Mouse (Mus musculus) R1 (cell line): ENCODE results near the gene Esp8.
A peak's percentile ranks its signal among the peaks of the same experiment; 100 is the strongest.
"Not testable (repeated sequence)": the region's sequence is repeated elsewhere in the genome, so short reads cannot be mapped to it uniquely, and the experiment has no call there.

ENCODE experiments used
- DNase-seq: peaks from one replicate; pipeline ENCODE4 v3.0.0-alpha.2; 2018; ENCODE audit warnings: low read depth, low spot score

Gene Esp8

DNA sequence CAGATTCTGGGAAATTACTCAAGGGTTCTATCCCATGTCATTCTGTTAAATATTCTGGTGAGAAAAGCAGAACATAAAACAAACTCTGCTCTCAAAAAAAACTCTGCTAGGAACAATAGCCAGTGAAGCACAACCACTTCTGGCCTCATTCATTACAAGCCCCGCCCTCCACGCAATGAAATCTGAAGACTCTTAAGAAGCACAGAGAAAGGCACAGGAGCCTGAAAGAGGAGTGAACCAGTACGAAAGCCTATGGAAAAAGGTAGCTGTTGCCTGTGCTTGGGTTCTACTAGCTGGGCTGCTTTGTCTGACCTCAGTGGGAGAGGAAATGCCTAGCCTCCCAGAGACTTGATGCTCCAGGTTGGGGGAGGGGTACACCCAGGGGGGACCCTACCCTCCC, at the start of gene Esp8:
Esp8 (plus strand) TSS at position 205 of the 400 bp plus-strand sequence.
- DNase-seq: peak; percentile 95

- peak; percentile 88 for DNase-seq
These were observed 36.3 kb upstream of the Esp8 start for GRCm38 (mm10) chr17:40483566-40483965.

GRCm38 (mm10) chr17:40495468-40496185, 24.2 kb upstream of the Esp8 start:
- peak; percentile 98 for DNase-seq

- DNase-seq: no peak
These were observed 10.0 kb downstream of the Esp8 start for GRCm38 (mm10) chr17:40529813-40530212.

- DNase-seq: peak; percentile 65
These were observed 11.3 kb downstream of the Esp8 start for GRCm38 (mm10) chr17:40531147-40531546.

DNA sequence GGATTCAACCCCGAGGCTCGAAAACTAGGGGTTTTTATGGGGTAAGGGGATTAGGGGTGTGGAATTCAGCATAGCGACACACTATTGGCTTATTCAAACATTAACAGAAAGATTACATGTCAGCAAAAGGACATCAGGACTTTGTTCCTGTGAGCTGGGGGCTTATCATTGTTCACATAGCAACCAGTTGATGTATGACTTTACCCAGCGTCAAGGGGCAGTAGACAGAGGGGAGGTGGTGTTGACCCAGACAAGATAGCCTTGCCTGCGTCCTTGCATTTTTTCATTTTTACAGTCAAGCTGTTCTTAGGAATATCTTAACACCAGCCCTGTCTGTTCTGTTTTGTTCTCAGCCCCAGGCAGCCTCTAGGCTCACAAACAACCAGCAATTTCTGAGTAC, 27.2 kb downstream of the Esp8 start:
- DNase-seq: not testable (repeated sequence)

GRCm38 (mm10) chr17:40553470-40553869, 33.6 kb downstream of the Esp8 start:
- DNase-seq: no peak

DNA sequence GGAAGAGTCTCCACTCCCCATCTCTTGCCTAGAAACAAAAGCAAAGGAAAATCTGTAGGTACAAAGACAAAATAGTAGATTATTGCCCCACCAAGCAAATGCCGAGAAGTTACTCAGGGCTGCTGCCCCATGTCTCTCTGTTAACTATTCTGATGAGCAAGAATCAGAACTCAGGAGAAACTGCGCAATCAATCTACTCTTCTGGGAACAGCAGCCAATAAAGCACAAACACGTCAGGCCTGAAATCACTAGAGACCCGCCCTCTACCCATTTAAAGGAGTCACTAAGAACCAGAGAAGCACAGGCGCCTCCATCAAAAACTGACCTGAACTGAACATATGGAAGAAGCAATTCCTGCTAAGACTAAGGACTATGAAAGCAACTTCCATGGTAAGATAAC, 41.4 kb downstream of the Esp8 start, which contains the start of gene Esp6:
Esp6 (plus strand) TSS at position 301 of the 400 bp plus-strand sequence.
- no peak for DNase-seq
